ENCODE assay signal across 15 mouse cellular contexts in genomic region chr10:59150938-59151657, GRCm38 (mm10).
"Had no signal": no experiment of that assay in that cellular context is flagged by ENCODE, and none has a peak within 500 bp of the region (broad histone marks: within the 10 kb centered on the region; RNA-seq: fewer than 3 reads in every experiment).

No protein-coding gene starts in this region.

- H3K4me2 ChIP-seq: lung, embryonic 15.5 days; midbrain, embryonic 11.5 days; midbrain, embryonic 13.5 days; midbrain, embryonic 15.5 days; neural tube, embryonic 12.5 days had no signal

- H3K4me1 ChIP-seq: lung, embryonic 15.5 days; midbrain, embryonic 13.5 days; neural tube, embryonic 12.5 days had no signal

- H3K36me3 ChIP-seq: lung, embryonic 15.5 days; midbrain, embryonic 13.5 days; midbrain, embryonic 15.5 days; neural tube, embryonic 12.5 days had no signal

- H3K4me3 ChIP-seq: lung, embryonic 15.5 days; megakaryocyte, embryonic 14.5 days; midbrain, embryonic 13.5 days; midbrain, embryonic 15.5 days; neural tube, embryonic 12.5 days had no signal

- DNase-seq: liver, postnatal 0 days; lung, adult 2 months; lung, postnatal 14 days; lung, postnatal 36 days; right cerebral cortex, postnatal 14 days; thymus, adult 2 months; thymus, postnatal 25 days; thymus, postnatal 4 days had no signal

- H3K9ac ChIP-seq: liver, postnatal 0 days; lung, embryonic 15.5 days; midbrain, embryonic 13.5 days; midbrain, embryonic 15.5 days; neural tube, embryonic 12.5 days had no signal

- ATAC-seq: liver, postnatal 0 days had no signal

- H3K9me3 ChIP-seq: lung, embryonic 15.5 days; midbrain, embryonic 13.5 days; midbrain, embryonic 15.5 days had no signal

- H3K27ac ChIP-seq: lung, embryonic 15.5 days; macrophage; midbrain, embryonic 13.5 days; midbrain, embryonic 15.5 days; neural tube, embryonic 12.5 days had no signal

- H3K27me3 ChIP-seq: lung, embryonic 15.5 days; midbrain, embryonic 13.5 days; neural tube, embryonic 12.5 days had no signal
